9 mouse cellular contexts compared by ENCODE assay signal in the genomic region with DNA sequence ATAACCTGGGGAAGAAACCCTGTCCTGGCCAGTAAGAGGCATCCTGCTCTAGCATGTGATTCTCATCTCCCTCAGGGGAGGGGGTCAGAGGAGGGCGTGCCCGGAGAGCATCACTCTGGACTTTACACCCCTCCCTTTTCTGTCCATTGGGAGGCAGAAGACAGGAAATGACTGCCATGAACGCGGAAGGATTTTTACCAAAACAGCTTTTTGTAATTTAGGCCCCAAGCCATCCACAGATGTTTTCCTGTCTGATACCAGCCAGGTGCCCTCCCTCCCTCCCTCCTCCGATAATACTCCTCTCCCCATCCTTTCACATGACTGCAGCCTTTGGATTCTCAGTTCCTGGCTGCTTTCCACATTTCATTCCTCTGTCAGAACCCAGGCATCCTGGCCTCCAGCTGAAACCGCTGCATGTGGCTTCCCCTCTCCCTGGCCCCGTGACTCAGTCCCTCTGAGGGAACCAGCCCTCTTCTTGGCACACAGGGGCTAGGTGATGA. TPM values are rescaled to one million over a fixed set of nuclear protein-coding genes. Genes with fewer than 3 reads are reported as not detected.
DNase-seq lines count a peak whose midpoint lies in the region; ATAC-seq lines count a peak whose summit lies in the region.
"Had no signal": no experiment of that assay in that cellular context is flagged by ENCODE, and none has a peak within 500 bp of the region (broad histone marks: within the 10 kb centered on the region; RNA-seq: fewer than 3 reads in every experiment).

A gene (plus strand): TSS at position 367 of the 500 bp plus-strand sequence.

- H3K9ac ChIP-seq in embryonic facial prominence, embryonic 13.5 days, result peak within 1 kb of the TSS; percentile 49; the same call in 1 of the 2 replicates

- H3K4me2 ChIP-seq in embryonic facial prominence, embryonic 13.5 days, result peak within 1 kb of the TSS; percentile 27

- intact Hi-C loops in heart, postnatal 10 days (cut with DNase I), result no loop called here

- DNase-seq in urinary bladder, adult 2 months (ENCODE audit: low spot score), result no peak
- no peak for DNase-seq in urinary bladder, postnatal 10 days (ENCODE audit: low spot score)
- DNase-seq in heart, postnatal 10 days, result peak; percentile 47 to 67
- peak; percentile 66 for DNase-seq in mesoderm, embryonic 11.5 days (ENCODE audit: low read depth, low spot score)
- no peak for DNase-seq in thymus, postnatal 4 days
- no peak for DNase-seq in right cerebral cortex, postnatal 14 days

- no peaks in the 10 kb centered on the region for H3K27me3 ChIP-seq in embryonic facial prominence, embryonic 13.5 days

- H3K4me1 ChIP-seq in embryonic facial prominence, embryonic 13.5 days, result peaks cover 10% of the 10 kb centered on the region

- H3K4me3 ChIP-seq in embryonic facial prominence, embryonic 13.5 days, result no peak within 1 kb of the TSS

- H3K27ac ChIP-seq in embryonic facial prominence, embryonic 13.5 days, result peak within 1 kb of the TSS; percentile 72

- H3K9me3 ChIP-seq in embryonic facial prominence, embryonic 13.5 days, result no peaks in the 10 kb centered on the region

- 0 out of 2 replicates have a peak, but pooled peaks have one; percentile 17 for ATAC-seq in embryonic facial prominence, embryonic 13.5 days (ENCODE audit: insufficient number of reproducible peaks, insufficient read depth, low FRiP score, low TSS enrichment, low read depth)
- ATAC-seq in frontal cortex, adult (ENCODE audit: low TSS enrichment), result no peak

- peaks cover 31% of the 10 kb centered on the region for H3K36me3 ChIP-seq in embryonic facial prominence, embryonic 13.5 days

- 6% methylated on average over 7 of the region's 7 CpGs for WGBS in embryonic facial prominence, embryonic 13.5 days

RNA-seq across cellular contexts. Expression of the gene that starts here (rescaled TPM):
- 18.6 and 20.9 TPM in 2 replicates for polyA plus RNA-seq in urinary bladder, adult 2 months (2012; rRNA removed)
- polyA plus RNA-seq in embryonic facial prominence, embryonic 13.5 days (2015; fragmentation: Nextera tagmentation; extraction: Ambion mirVana), result 0.65 and 0.74 TPM in 2 replicates
- total RNA-seq in heart, postnatal 10 days (2021), result 1 to 10 TPM; 4.2 to 5.1 TPM
- total RNA-seq: neutrophil, adult 5-6 weeks had no signal

Comparison
In these comparisons a context has a peak if more than half of its experiments do, and no peak if none do; other contexts are left out.
1. RNA of the gene that starts here (polyA plus RNA-seq): 18.6 to 20.9 TPM in urinary bladder, adult 2 months; 0.65 to 0.74 TPM in embryonic facial prominence, embryonic 13.5 days; every median in the first group is over 10 times any median in the second.
2. Peak in ATAC-seq, H3K27ac ChIP-seq, H3K9ac ChIP-seq and H3K4me2 ChIP-seq in embryonic facial prominence, embryonic 13.5 days; RNA of the gene not detected or under 1 TPM.
3. DNase-seq: peak in heart, postnatal 10 days (2 of 2) and mesoderm, embryonic 11.5 days (single experiment); none in urinary bladder, adult 2 months (single experiment), urinary bladder, postnatal 10 days (single experiment), thymus, postnatal 4 days (single experiment) and right cerebral cortex, postnatal 14 days (single experiment).